ENCODE assay signal across 9 mouse cellular contexts in the genomic region with DNA sequence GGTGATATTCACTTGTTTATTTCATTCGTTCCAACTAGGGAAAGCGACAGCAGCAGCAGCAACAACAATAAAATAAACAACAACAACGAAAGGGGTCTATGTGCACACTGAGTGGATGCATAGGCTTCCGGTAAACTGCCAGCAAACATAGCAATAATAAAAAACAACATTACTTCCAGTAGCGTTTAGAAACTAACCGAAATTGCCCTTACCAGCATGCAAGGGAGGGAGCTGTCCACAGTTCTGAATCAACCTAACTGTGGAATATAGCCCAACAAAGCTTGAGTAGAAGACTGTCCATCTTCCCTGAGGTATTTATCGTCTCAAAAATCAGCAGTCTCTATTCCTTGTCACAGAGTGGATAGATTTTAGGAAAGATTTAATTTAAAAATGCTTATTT. TPM values are rescaled to one million over a fixed set of nuclear protein-coding genes. Genes with fewer than 3 reads are reported as not detected.
A peak's percentile ranks its signal among the peaks of the same experiment; 100 is the strongest.
DNase-seq lines count a peak whose midpoint lies in the region; ATAC-seq and TF ChIP-seq lines count a peak whose summit lies in the region.
"Had no signal": no experiment of that assay in that cellular context is flagged by ENCODE, and none has a peak within 500 bp of the region (broad histone marks: within the 10 kb centered on the region; RNA-seq: fewer than 3 reads in every experiment).

No protein-coding gene starts in this region.

- H3K9ac ChIP-seq in kidney, embryonic 14.5 days (ENCODE audit: low read depth, low read length): no peak overlapping the region
- H3K9ac ChIP-seq in stomach, postnatal 0 days (ENCODE audit: low read length): no peak overlapping the region

- H3K27me3 ChIP-seq in kidney, embryonic 14.5 days (ENCODE audit: control insufficient read depth, insufficient read depth, low read length): peaks cover 17% of the 10 kb centered on the region
- H3K27me3 ChIP-seq in limb, embryonic 10.5 days (ENCODE audit: low read depth, poor library complexity, severe bottlenecking): peaks cover 37% of the 10 kb centered on the region
- peaks cover 7% of the 10 kb centered on the region; the same call in 1 of the 2 replicates for H3K27me3 ChIP-seq in stomach, postnatal 0 days (ENCODE audit: control insufficient read depth, insufficient read depth, low read length)

- no peaks in the 10 kb centered on the region for H3K36me3 ChIP-seq in kidney, embryonic 14.5 days (ENCODE audit: control insufficient read depth, insufficient read depth, low read length)
- no peaks in the 10 kb centered on the region for H3K36me3 ChIP-seq in limb, embryonic 10.5 days
- no peaks in the 10 kb centered on the region for H3K36me3 ChIP-seq in stomach, postnatal 0 days (ENCODE audit: control insufficient read depth, insufficient read depth, low read length)

- H3K27ac ChIP-seq in kidney, embryonic 14.5 days (ENCODE audit: low read depth, low read length): no peak overlapping the region
- no peak overlapping the region for H3K27ac ChIP-seq in limb, embryonic 10.5 days
- H3K27ac ChIP-seq in stomach, postnatal 0 days (replicated peaks): no peak overlapping the region

- no peak for ATAC-seq in kidney, embryonic 14.5 days (ENCODE audit: low FRiP score, low TSS enrichment)
- no peak for ATAC-seq in stomach, postnatal 0 days (ENCODE audit: low FRiP score, low TSS enrichment)

- peaks cover 6% of the 10 kb centered on the region; the same call in 1 of the 2 replicates for H3K4me1 ChIP-seq in kidney, embryonic 14.5 days (ENCODE audit: control insufficient read depth, insufficient read depth, low read length)
- peaks cover 18% of the 10 kb centered on the region for H3K4me1 ChIP-seq in limb, embryonic 10.5 days
- no peaks in the 10 kb centered on the region for H3K4me1 ChIP-seq in stomach, postnatal 0 days (replicated peaks; ENCODE audit: control insufficient read depth, insufficient read depth)

- no peak for TF ChIP-seq EP300 in stomach, postnatal 0 days (optimal IDR thresholded peaks at IDR 0.05)

- peak; percentile 34 for DNase-seq in kidney, adult 9 months
- peak; percentile 67 for DNase-seq in adrenal gland, postnatal 10 days
- peak; percentile 33 for DNase-seq in fibroblast of lung, adult 2 months (ENCODE audit: low read depth)
- DNase-seq in limb, embryonic 10.5 days (ENCODE audit: low spot score): peak; percentile 56
- peak; percentile 41 for DNase-seq in stomach, postnatal 0 days (ENCODE audit: low spot score)
- no peak for DNase-seq in frontal cortex, postnatal 10 days (ENCODE audit: low spot score in 2 of 2)
- DNase-seq in ovary, postnatal 10 days (ENCODE audit: low spot score): no peak

- H3K4me2 ChIP-seq in kidney, embryonic 14.5 days (replicated peaks; ENCODE audit: low read depth, low read length): no peak overlapping the region
- H3K4me2 ChIP-seq in stomach, postnatal 0 days (replicated peaks; ENCODE audit: low read depth): 0 out of 2 replicates have a peak overlapping the region, but pooled peaks have one; percentile 18

- WGBS in kidney, embryonic 14.5 days: 33% methylated on average over 7 of the region's 7 CpGs
- WGBS in limb, embryonic 10.5 days: 33% methylated on average over 7 of the region's 7 CpGs
- WGBS in stomach, postnatal 0 days: 25% methylated on average over 7 of the region's 7 CpGs

- 0 out of 2 replicates have a peak, but pooled peaks have one; percentile 10 for TF ChIP-seq CTCF in stomach, postnatal 0 days (IDR thresholded peaks at IDR 0.05; ENCODE audit: low read depth)

- no peaks in the 10 kb centered on the region for H3K9me3 ChIP-seq in kidney, embryonic 14.5 days (ENCODE audit: control insufficient read depth, low read length)
- H3K9me3 ChIP-seq in limb, embryonic 10.5 days (replicated peaks): no peaks in the 10 kb centered on the region
- no peaks in the 10 kb centered on the region for H3K9me3 ChIP-seq in stomach, postnatal 0 days (ENCODE audit: control insufficient read depth, low read length)

- H3K4me3 ChIP-seq in kidney, embryonic 14.5 days (ENCODE audit: low read length): no peak overlapping the region
- H3K4me3 ChIP-seq in limb, embryonic 10.5 days: no peak overlapping the region
- H3K4me3 ChIP-seq in stomach, postnatal 0 days (ENCODE audit: low read depth, low read length): no peak overlapping the region

RNA-seq across cellular contexts. Expression of a gene that starts 2.0 kb away (rescaled TPM):
- polyA plus RNA-seq in kidney, embryonic 14.5 days (2014; fragmentation: Nextera tagmentation; extraction: Ambion mirVana): 0.01 TPM in 1 of 2 replicates, not detected in the other
- total RNA-seq in adrenal gland, postnatal 10 days (2021): under 1 TPM; 0.09 to 0.18 TPM
- polyA plus RNA-seq in limb, embryonic 10.5 days (2016; fragmentation: Nextera tagmentation; extraction: Ambion mirVana): 0.04 and 0.09 TPM in 2 replicates
- polyA plus RNA-seq in stomach, postnatal 0 days (2015; fragmentation: Nextera tagmentation; extraction: Ambion mirVana): 0.04 and 0.07 TPM in 2 replicates
- polyA plus RNA-seq: spleen, adult 2 months had no signal

Comparison
In these comparisons a context has a peak if more than half of its experiments do, and no peak if none do; other contexts are left out.
1. DNase-seq: peak in kidney, adult 9 months (single experiment), adrenal gland, postnatal 10 days (single experiment), fibroblast of lung, adult 2 months (single experiment), limb, embryonic 10.5 days (single experiment) and stomach, postnatal 0 days (single experiment); none in frontal cortex, postnatal 10 days (0 of 2) and ovary, postnatal 10 days (single experiment).